Mouse (Mus musculus): ENCODE results near the gene Zmiz1.
A peak's percentile ranks its signal among the peaks of the same experiment; 100 is the strongest.

Zmiz1 gene

GRCm38 (mm10) chr14:25686983-25687901 lies 228.3 kb downstream of the Zmiz1 start:
- no peak for DNase-seq (ENCODE audit: low spot score in 2 of 2)

GRCm38 (mm10) chr14:25693271-25693887 lies 234.4 kb downstream of the Zmiz1 start:
- DNase-seq (ENCODE audit: low spot score in 2 of 2), result no peak

GRCm38 (mm10) chr14:25693888-25694568 lies 235.0 kb downstream of the Zmiz1 start, which contains the start of gene Ppif:
Ppif (plus strand) TSS chr14:25694154.
- DNase-seq (ENCODE audit: low spot score in 2 of 2), result peak; percentile 87 to 93

GRCm38 (mm10) chr14:25694569-25694897 lies 235.5 kb downstream of the Zmiz1 start:
- DNase-seq (ENCODE audit: low spot score in 2 of 2), result no peak

GRCm38 (mm10) chr14:25695059-25695458 lies 236.1 kb downstream of the Zmiz1 start:
- DNase-seq (ENCODE audit: low spot score in 2 of 2), result no peak

GRCm38 (mm10) chr14:25696356-25696755 lies 237.4 kb downstream of the Zmiz1 start:
- no peak for DNase-seq (ENCODE audit: low spot score in 2 of 2)

- DNase-seq (ENCODE audit: low spot score in 2 of 2), result no peak
Measured at GRCm38 (mm10) chr14:25701986-25702385, 243.0 kb downstream of the Zmiz1 start.

- peak; percentile 53 to 64 for DNase-seq (ENCODE audit: low spot score in 2 of 2)
Measured at GRCm38 (mm10) chr14:25707691-25708181, 248.8 kb downstream of the Zmiz1 start.

GRCm38 (mm10) chr14:25708451-25708850 lies 249.5 kb downstream of the Zmiz1 start:
- no peak for DNase-seq (ENCODE audit: low spot score in 2 of 2)

- no peak for DNase-seq (ENCODE audit: low spot score in 2 of 2)
Measured at GRCm38 (mm10) chr14:25708917-25709316, 249.9 kb downstream of the Zmiz1 start.

- DNase-seq (ENCODE audit: low spot score in 2 of 2), result no peak
Measured at GRCm38 (mm10) chr14:25710073-25710472, 251.1 kb downstream of the Zmiz1 start.

- DNase-seq (ENCODE audit: low spot score in 2 of 2), result no peak
Measured at GRCm38 (mm10) chr14:25710681-25711080, 251.7 kb downstream of the Zmiz1 start.

- DNase-seq (ENCODE audit: low spot score in 2 of 2), result no peak
Measured at GRCm38 (mm10) chr14:25711177-25711576, 252.2 kb downstream of the Zmiz1 start.

- no peak for DNase-seq (ENCODE audit: low spot score in 2 of 2)
Measured at GRCm38 (mm10) chr14:25711602-25712001, 252.6 kb downstream of the Zmiz1 start.

GRCm38 (mm10) chr14:25713443-25713842 lies 254.5 kb downstream of the Zmiz1 start:
- peak in 1 of 2 experiments; percentile 48 for DNase-seq (ENCODE audit: low spot score in 2 of 2)
